Mouse (Mus musculus) stomach, embryonic 14.5 days (tissue): ENCODE measurements around the gene Sprr1a. TPM values are rescaled to one million over a fixed set of nuclear protein-coding genes. Genes with fewer than 3 reads are reported as not detected.
"Not testable (repeated sequence)": the region's sequence is repeated elsewhere in the genome, so short reads cannot be mapped to it uniquely, and the experiment has no call there.

Source experiments
- ATAC-seq: fragments of 200-750 bp; cut with Nextera tagmentation; 2 replicates; pipeline ENCODE4 v1.8.0; 2017; ENCODE audit warnings: low read depth, moderate TSS enrichment; ENCODE audit not compliant: insufficient number of reproducible peaks, insufficient read depth, low FRiP score
- H3K27ac ChIP-seq: fragments of 300-500 bp; sonication (generic); 2 replicates; pipeline ENCODE4 v1.5.1; 2014; ENCODE audit warnings: mild to moderate bottlenecking, low read length, moderate library complexity, mixed read lengths
- H3K27me3 ChIP-seq: fragments of 300-500 bp; sonication (generic); 2 replicates; pipeline ENCODE4 v1.6.1; 2014; ENCODE audit warnings: low read length, control low read depth, mixed read lengths; ENCODE audit not compliant: control insufficient read depth, insufficient read depth
- H3K36me3 ChIP-seq: fragments of 300-500 bp; sonication (generic); 2 replicates; pipeline ENCODE4 v1.6.1; 2014; ENCODE audit warnings: mild to moderate bottlenecking, control low read depth, low read length, moderate library complexity, mixed read lengths; ENCODE audit not compliant: control insufficient read depth, insufficient read depth
- H3K4me1 ChIP-seq: fragments of 300-500 bp; sonication (generic); 2 replicates; pipeline ENCODE4 v1.6.1; 2014; ENCODE audit warnings: low read length, control low read depth, mixed read lengths; ENCODE audit not compliant: control insufficient read depth, insufficient read depth
- H3K4me2 ChIP-seq: fragments of 300-500 bp; sonication (generic); replicated peaks from 2 replicates; pipeline ENCODE4 v1.6.1; 2014; ENCODE audit warnings: low read depth, low read length, control low read depth
- H3K4me3 ChIP-seq: fragments of 300-500 bp; sonication (generic); 2 replicates; pipeline ENCODE4 v1.5.1; 2014; ENCODE audit warnings: low read depth, low read length, control low read depth
- H3K9ac ChIP-seq: fragments of 300-500 bp; sonication (generic); replicated peaks from 2 replicates; pipeline ENCODE4 v1.6.1; 2014; ENCODE audit warnings: low read depth, mild to moderate bottlenecking, control low read depth, low read length, moderate library complexity, mixed read lengths
- H3K9me3 ChIP-seq: fragments of 300-500 bp; sonication (generic); 2 replicates; pipeline ENCODE4 v1.6.1; 2016; ENCODE audit warnings: low read depth, low read length, control low read depth; ENCODE audit not compliant: control insufficient read depth
- WGBS: fragments of 180-500 bp; shearing (Covaris S2); extraction: QIAGEN DNeasy Blood & Tissue Kit; methylation state at CpG from one replicate; pipeline ENCODE4 v1.1.7; 2014; 5-methylcytosine and 5-hydroxymethylcytosine counted together
- polyA plus RNA-seq: library from polyadenylated mRNA; unstranded; fragments of >200 nt; fragmentation: Nextera tagmentation; extraction: Ambion mirVana; gene quantifications from 2 replicates; pipeline ENCODE4 v1.2.1, GENCODE M21; 2014

The Sprr1a gene
- polyA plus RNA-seq: 26.0 and 31.7 TPM in 2 replicates

- Histone ChIP-seq H3K36me3 (no peaks in the 10 kb centered on the region), H3K9ac (no peak within 1 kb of the TSS), H3K4me1 (no peaks in the 10 kb centered on the region), H3K27ac (peak within 1 kb of the TSS; percentile 44), H3K27me3 (no peaks in the 10 kb centered on the region), H3K9me3 (no peaks in the 10 kb centered on the region), H3K4me3 (no peak within 1 kb of the TSS), H3K4me2 (no peak within 1 kb of the TSS)
- ATAC-seq: peak; percentile 49; the same call in 1 of the 2 replicates
Observed at GRCm38 (mm10) chr3:92485863-92486262, at the start of gene Sprr1a. Gene Sprr1a (minus strand): TSS chr3:92485895.

- no peak for ATAC-seq
- no peak within 1 kb of the TSS for H3K27ac ChIP-seq
- H3K4me3 ChIP-seq: no peak within 1 kb of the TSS
- no peaks in the 10 kb centered on the region for H3K36me3 ChIP-seq
- H3K9ac ChIP-seq: no peak within 1 kb of the TSS
- no peaks in the 10 kb centered on the region for H3K27me3 ChIP-seq
- 85% methylated on average over 3 of the region's 3 CpGs for WGBS
- H3K4me1 ChIP-seq: no peaks in the 10 kb centered on the region
- no peak within 1 kb of the TSS for H3K4me2 ChIP-seq
- H3K9me3 ChIP-seq: no peaks in the 10 kb centered on the region
Observed at GRCm38 (mm10) chr3:92534411-92534810, 48.7 kb upstream of the Sprr1a start, which contains the start of gene 2310046K23Rik. Gene 2310046K23Rik (minus strand): TSS chr3:92534511.

GRCm38 (mm10) chr3:92512325-92512724 lies 26.6 kb upstream of the Sprr1a start:
- Histone ChIP-seq H3K4me3 (no peak overlapping the region), H3K4me2 (no peak overlapping the region), H3K4me1 (no peaks in the 10 kb centered on the region), H3K36me3 (no peaks in the 10 kb centered on the region), H3K27ac (no peak overlapping the region), H3K9ac (no peak overlapping the region), H3K27me3 (no peaks in the 10 kb centered on the region), H3K9me3 (no peaks in the 10 kb centered on the region)
- no peak for ATAC-seq

- no peaks in the 10 kb centered on the region for H3K27me3 ChIP-seq
- H3K4me2 ChIP-seq: no peak overlapping the region
- H3K4me3 ChIP-seq: no peak overlapping the region
- H3K9ac ChIP-seq: no peak overlapping the region
- no peaks in the 10 kb centered on the region for H3K9me3 ChIP-seq
- no peak overlapping the region for H3K27ac ChIP-seq
- ATAC-seq: no peak
- no peaks in the 10 kb centered on the region for H3K4me1 ChIP-seq
- no peaks in the 10 kb centered on the region for H3K36me3 ChIP-seq
Observed at GRCm38 (mm10) chr3:92510786-92511185, 25.1 kb upstream of the Sprr1a start.

- H3K9ac ChIP-seq: no peak overlapping the region
- no peaks in the 10 kb centered on the region for H3K36me3 ChIP-seq
- no peak overlapping the region for H3K4me2 ChIP-seq
- 58% methylated on average over 1 of the region's 1 CpGs for WGBS
- H3K9me3 ChIP-seq: no peaks in the 10 kb centered on the region
- peak; percentile 58; the same call in 1 of the 2 replicates for ATAC-seq
- H3K27me3 ChIP-seq: no peaks in the 10 kb centered on the region
- H3K27ac ChIP-seq: no peak overlapping the region
- no peaks in the 10 kb centered on the region for H3K4me1 ChIP-seq
- H3K4me3 ChIP-seq: no peak overlapping the region
Observed at GRCm38 (mm10) chr3:92508185-92508584, 22.5 kb upstream of the Sprr1a start.

GRCm38 (mm10) chr3:92503528-92503927 lies 17.8 kb upstream of the Sprr1a start:
- no peak overlapping the region for H3K27ac ChIP-seq
- ATAC-seq: no peak
- H3K9ac ChIP-seq: no peak overlapping the region
- H3K9me3 ChIP-seq: no peaks in the 10 kb centered on the region
- no peak overlapping the region for H3K4me2 ChIP-seq
- H3K36me3 ChIP-seq: no peaks in the 10 kb centered on the region
- H3K4me3 ChIP-seq: no peak overlapping the region
- H3K4me1 ChIP-seq: no peaks in the 10 kb centered on the region
- no peaks in the 10 kb centered on the region for H3K27me3 ChIP-seq

- ATAC-seq: no peak
- H3K9ac ChIP-seq: no peak within 1 kb of the TSS
- H3K27ac ChIP-seq: no peak within 1 kb of the TSS
- H3K36me3 ChIP-seq: no peaks in the 10 kb centered on the region
- no peaks in the 10 kb centered on the region for H3K9me3 ChIP-seq
- WGBS: 76% methylated on average over 1 of the region's 1 CpGs
- no peak within 1 kb of the TSS for H3K4me2 ChIP-seq
- no peaks in the 10 kb centered on the region for H3K27me3 ChIP-seq
- H3K4me3 ChIP-seq: no peak within 1 kb of the TSS
- no peaks in the 10 kb centered on the region for H3K4me1 ChIP-seq
Observed at GRCm38 (mm10) chr3:92500393-92500792, 14.7 kb upstream of the Sprr1a start, which contains the start of gene Sprr4. Gene Sprr4 (minus strand): TSS chr3:92500493.

GRCm38 (mm10) chr3:92490262-92490661 lies 4.6 kb upstream of the Sprr1a start:
- H3K9me3 ChIP-seq, H3K9ac ChIP-seq, H3K27me3 ChIP-seq, H3K4me2 ChIP-seq, H3K4me1 ChIP-seq, H3K27ac ChIP-seq, H3K36me3 ChIP-seq, ATAC-seq, H3K4me3 ChIP-seq: not testable (repeated sequence)

GRCm38 (mm10) chr3:92486307-92486706 lies 612 bp upstream of the Sprr1a start:
- H3K27ac ChIP-seq: peak overlapping the region; percentile 44; the same call in 1 of the 2 replicates
- no peak overlapping the region for H3K9ac ChIP-seq
- 32% methylated on average over 1 of the region's 1 CpGs for WGBS
- H3K36me3 ChIP-seq: no peaks in the 10 kb centered on the region
- H3K27me3 ChIP-seq: no peaks in the 10 kb centered on the region
- H3K4me3 ChIP-seq: no peak overlapping the region
- H3K9me3 ChIP-seq: no peaks in the 10 kb centered on the region
- H3K4me2 ChIP-seq: no peak overlapping the region
- ATAC-seq: peak; percentile 84
- no peaks in the 10 kb centered on the region for H3K4me1 ChIP-seq
